Mouse (Mus musculus) thymus, postnatal 0 days (tissue): ENCODE results near the gene Gm21970. TPM values are rescaled to one million over a fixed set of nuclear protein-coding genes. Genes with fewer than 3 reads are reported as not detected.
"Not testable (repeated sequence)": the region's sequence is repeated elsewhere in the genome, so short reads cannot be mapped to it uniquely, and the experiment has no call there.

Experiments
- DNase-seq: peaks from one replicate; pipeline ENCODE4 v3.0.0-alpha.2; 2015; ENCODE audit warnings: low spot score
- polyA plus RNA-seq: library from polyadenylated mRNA; unstranded; fragments of >200 nt; fragmentation: Nextera tagmentation; extraction: Ambion mirVana; gene quantifications from 2 replicates; pipeline ENCODE4 v1.2.1, GENCODE M21; 2015

Gene Gm21970
- polyA plus RNA-seq, 1 experiment from 2014 or later, result not detected

DNA sequence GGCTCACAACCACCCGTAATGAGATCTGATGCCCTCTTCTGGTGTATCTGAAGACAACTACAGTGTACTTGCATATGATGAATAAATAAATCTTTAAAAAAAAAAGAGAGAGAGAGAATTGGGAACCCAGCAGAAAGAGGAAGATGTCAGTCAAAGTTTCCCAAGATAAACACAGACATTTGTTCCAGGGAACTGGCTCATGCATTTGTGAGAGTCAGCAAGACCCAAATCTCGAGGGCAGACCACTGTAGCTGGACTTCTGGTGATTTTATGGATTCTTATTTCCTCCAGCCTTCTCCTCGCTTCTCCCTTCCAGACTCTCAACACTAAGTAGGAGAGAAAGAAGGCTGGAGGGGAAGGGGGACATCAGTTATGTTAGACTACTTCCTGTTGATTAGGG is 46.6 kb downstream of the Gm21970 start:
- no peak for DNase-seq

DNA sequence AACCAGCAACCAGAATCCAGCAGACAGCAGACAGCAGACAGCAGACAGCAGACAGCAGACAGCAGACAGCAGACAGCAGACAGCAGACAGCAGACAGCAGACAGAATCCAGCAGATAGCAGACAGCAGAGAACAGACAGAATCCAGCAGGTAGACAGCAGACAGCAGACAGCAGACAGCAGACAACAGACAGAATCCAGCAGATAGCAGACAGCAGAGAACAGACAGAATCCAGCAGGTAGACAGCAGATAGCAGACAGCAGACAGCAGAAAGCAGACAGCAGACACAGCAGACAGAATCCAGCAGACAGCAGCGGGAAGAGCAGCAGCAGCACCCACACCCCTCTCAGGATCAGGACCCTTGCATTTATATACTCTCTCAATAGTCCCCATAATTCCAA is 47.1 kb downstream of the Gm21970 start:
- not testable (repeated sequence) for DNase-seq

DNA sequence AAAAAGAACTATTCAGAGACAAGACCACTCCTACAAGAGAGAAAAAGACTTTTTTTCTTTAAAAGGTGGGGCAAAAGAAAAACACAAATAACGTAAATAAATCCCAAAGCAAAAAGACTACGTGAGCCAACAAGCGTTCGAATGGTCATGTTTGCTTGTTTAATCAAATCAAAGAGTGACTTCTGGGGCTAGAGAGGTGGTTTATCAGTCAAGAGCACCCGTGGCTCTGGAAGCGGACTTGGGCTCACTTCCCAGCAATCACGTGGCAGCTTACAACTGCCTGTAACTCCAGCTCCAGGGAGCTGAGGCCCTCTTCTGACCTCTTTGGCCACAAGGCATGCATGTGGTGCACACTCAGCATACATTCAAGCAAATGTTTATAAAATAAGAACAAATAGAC is 49.8 kb downstream of the Gm21970 start:
- DNase-seq, result no peak

- DNase-seq, result peak; percentile 16
Observed at GRCm38 (mm10) chr16:91441811-91442240, 50.3 kb downstream of the Gm21970 start.

- peak; percentile 73 for DNase-seq
Observed at GRCm38 (mm10) chr16:91442446-91442845, 50.9 kb downstream of the Gm21970 start.

- DNase-seq, result peak; percentile 81
Observed at GRCm38 (mm10) chr16:91443211-91443611, 51.7 kb downstream of the Gm21970 start.

- no peak for DNase-seq
Observed at GRCm38 (mm10) chr16:91444847-91445246, 53.3 kb downstream of the Gm21970 start.

DNA sequence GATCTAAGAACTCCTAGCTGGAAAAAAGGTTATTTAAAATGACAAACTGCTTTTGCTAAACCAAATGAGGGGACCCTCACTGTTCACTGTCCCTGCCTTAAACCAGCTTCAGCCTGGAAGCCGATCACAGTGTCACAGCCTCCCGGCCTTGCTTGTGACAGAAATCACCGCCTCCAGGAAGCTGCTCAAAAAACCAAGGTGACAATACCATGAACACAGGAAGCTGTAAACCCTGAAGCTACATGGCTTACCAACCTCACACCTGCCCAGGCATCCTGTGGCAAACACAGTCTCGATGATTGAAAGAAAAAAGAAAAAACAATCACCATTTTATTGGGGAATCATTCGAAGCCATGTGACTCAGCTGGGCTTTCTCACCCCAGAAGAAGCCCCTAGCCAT is 54.0 kb downstream of the Gm21970 start:
- peak; percentile 85 for DNase-seq

- DNase-seq, result peak; percentile 21
Observed at GRCm38 (mm10) chr16:91446778-91447511, 55.4 kb downstream of the Gm21970 start.

DNA sequence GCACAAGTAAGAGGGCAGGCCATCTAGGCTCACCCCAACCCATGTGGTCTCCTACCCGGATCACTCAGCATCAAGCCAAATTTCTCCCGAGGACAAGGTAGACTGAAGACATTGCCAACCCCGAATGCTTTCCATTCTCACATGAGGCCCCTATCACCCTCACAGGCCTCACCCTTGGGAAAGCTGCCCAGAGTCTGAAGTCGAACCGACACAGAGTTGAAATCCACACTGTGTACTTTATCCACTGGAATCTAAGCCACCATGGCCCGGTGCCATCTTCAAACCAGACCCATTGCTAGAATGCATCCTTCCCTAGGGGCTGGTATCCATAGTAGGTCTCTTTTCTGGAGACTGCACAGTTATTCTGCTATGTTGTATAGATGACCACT is 56.0 kb downstream of the Gm21970 start:
- DNase-seq, result no peak

DNA sequence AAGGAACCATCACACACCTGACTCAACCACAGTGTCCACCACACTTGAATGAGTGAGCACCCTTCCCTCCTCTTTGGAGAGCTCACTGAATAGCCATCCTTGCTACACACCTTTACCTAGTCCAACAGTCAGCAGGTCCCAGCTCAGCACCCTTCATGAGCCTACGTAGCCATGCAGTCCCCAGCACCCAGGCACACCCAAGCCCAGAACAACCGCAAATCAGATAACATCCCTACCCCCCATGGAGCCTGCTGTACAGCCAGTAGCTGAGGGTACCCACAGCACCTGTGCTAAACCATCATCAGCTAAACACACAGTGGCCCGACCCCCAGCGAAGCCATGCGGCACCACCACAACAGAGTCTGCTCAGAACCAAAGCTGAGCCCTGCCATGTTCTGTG is 56.6 kb downstream of the Gm21970 start:
- peak; percentile 78 for DNase-seq

- DNase-seq, result no peak
Observed at GRCm38 (mm10) chr16:91448895-91449294, 57.4 kb downstream of the Gm21970 start.

- peak; percentile 50 for DNase-seq
Observed at GRCm38 (mm10) chr16:91450137-91451064, 58.9 kb downstream of the Gm21970 start.

GRCm38 (mm10) chr16:91451949-91452348 is 60.4 kb downstream of the Gm21970 start:
- peak; percentile 50 for DNase-seq

GRCm38 (mm10) chr16:91452363-91452896 is 60.9 kb downstream of the Gm21970 start:
- DNase-seq, result no peak

DNA sequence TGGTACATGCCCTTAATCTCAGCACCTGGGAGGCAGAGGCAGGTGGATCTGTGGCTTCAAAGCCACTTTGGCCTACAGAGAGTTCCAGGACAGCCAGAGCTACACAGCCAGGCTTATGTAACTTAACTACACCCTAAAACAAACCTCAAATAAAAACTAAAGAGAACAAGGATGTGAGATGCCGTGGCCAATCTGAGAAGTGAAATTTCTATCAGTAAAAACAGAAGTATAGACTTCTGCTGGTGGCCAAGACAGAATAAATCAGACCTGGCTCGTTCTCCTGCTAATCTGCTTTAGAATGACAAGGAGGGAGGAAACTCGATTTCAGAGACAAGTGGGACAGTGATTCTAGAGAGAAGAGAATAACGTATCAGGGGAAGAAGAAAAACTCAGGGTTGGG is 64.3 kb downstream of the Gm21970 start:
- no peak for DNase-seq

DNA sequence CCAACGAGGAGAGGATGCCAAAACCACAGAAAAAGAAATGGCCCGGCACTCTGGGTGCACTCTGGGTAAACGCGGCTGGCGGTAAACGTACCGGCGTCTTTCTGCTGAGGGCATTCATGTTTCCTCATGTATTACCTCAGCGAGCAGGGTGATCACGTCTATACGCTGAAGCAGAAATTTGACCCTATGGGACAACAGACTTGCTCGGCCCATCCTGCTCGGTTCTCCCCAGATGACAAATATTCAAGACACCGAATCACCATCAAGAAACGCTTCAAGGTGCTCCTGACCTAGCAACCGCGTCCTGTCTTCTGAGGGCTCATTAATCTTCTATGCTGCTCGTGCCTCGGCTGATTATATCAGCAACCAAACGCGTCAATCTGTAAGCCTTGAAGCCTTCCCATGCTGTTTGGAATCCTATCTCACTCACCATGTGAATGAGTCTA is 66.8 kb downstream of the Gm21970 start:
- DNase-seq, result peak; percentile 84

GRCm38 (mm10) chr16:91458976-91459375 is 67.5 kb downstream of the Gm21970 start:
- DNase-seq, result peak; percentile 43

GRCm38 (mm10) chr16:91459396-91459795 is 67.9 kb downstream of the Gm21970 start:
- peak; percentile 86 for DNase-seq

GRCm38 (mm10) chr16:91459841-91460370 is 68.4 kb downstream of the Gm21970 start:
- DNase-seq, result peak; percentile 67

DNA sequence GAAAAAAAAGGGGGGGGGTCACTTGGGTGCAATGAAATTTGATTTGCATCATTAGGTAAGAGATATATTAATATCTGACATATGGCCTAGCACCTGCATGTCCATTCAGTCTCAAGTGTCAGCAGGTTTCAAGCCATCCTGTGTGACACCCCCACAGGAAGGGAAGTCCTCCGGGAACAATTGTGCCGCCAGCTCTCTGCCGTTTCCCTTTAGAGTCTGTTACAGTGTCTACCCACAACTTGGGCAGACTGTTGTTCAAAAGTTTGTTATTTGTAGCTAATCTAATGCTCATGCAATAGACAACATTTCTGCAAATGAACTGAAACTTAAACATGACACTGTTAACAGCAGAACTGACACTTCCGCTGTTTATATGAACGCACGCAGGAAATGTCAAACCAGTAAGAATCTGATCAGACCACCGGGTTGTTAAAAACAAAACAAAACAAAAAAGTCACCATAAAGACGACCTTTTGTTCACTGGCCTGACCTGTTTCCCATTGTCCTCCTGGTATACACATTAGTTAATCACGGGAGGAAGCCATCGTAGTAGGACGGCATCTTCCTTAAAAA is 69.6 kb downstream of the Gm21970 start:
- DNase-seq, result no peak
